ENCODE assay signal across 10 mouse cellular contexts in the genomic region with DNA sequence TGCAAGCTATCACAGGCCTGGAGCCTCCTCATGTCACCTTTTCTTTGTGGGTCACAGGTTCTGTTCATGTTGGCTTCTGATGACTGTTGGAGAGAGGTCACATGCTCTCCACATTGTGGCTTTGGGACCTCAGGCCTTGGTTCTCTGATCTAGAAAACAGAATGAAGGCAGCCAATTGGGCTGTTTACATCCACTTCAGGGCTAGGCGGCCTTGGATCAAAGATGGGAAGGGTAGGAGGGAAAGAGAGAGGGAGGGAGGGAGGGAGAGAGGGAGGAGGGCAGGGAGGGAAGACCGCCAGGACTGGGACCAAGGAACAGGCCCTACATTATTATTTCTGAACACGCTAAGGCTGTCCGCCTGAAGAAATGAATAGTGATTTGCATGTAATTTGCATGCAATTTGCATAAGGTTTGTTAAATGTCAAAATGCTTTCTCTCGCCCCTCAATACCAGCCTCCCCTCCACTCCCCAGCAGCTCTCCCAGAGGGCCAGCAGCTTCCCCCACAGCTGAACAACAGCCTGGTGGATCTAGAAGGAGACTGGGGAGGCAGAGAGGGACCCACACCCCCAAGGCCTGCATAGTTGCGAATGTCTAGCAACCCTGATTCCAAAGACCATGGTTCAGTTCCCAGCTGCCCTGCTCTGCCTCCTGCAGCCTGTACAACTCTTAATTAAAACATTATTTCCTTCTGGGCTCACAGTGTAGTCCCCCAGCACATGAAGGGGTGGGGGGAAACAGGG. TPM values are rescaled to one million over a fixed set of nuclear protein-coding genes. Genes with fewer than 3 reads are reported as not detected.
DNase-seq lines count a peak whose midpoint lies in the region; ATAC-seq and TF ChIP-seq lines count a peak whose summit lies in the region.
"Had no signal": no experiment of that assay in that cellular context is flagged by ENCODE, and none has a peak within 500 bp of the region (broad histone marks: within the 10 kb centered on the region; RNA-seq: fewer than 3 reads in every experiment).

No protein-coding gene starts in this region.

- no peaks in the 10 kb centered on the region for H3K9me3 ChIP-seq in liver, postnatal 0 days (ENCODE audit: low read length)
- H3K9me3 ChIP-seq in hindbrain, embryonic 10.5 days, result no peaks in the 10 kb centered on the region
- no peaks in the 10 kb centered on the region for H3K9me3 ChIP-seq in neural tube, embryonic 12.5 days

- TF ChIP-seq CTCF in liver, postnatal 0 days (IDR thresholded peaks at IDR 0.05; ENCODE audit: low read depth), result no peak

- H3K36me3 ChIP-seq in liver, postnatal 0 days (replicated peaks; ENCODE audit: insufficient read depth, low read length), result no peaks in the 10 kb centered on the region
- no peaks in the 10 kb centered on the region for H3K36me3 ChIP-seq in hindbrain, embryonic 10.5 days
- H3K36me3 ChIP-seq in neural tube, embryonic 12.5 days, result no peaks in the 10 kb centered on the region

- H3K27ac ChIP-seq in liver, postnatal 0 days (ENCODE audit: low read depth), result no peak overlapping the region
- peak overlapping the region; percentile 74; the same call in 1 of the 2 replicates for H3K27ac ChIP-seq in hindbrain, embryonic 10.5 days
- H3K27ac ChIP-seq in neural tube, embryonic 12.5 days, result peak overlapping the region; percentile 82

- DNase-seq in liver, result peak; percentile 2
- DNase-seq in liver, postnatal 0 days, result no peak
- peak; percentile 80 for DNase-seq in fat pad, adult 2 months (ENCODE audit: extremely low read depth, low read depth, low spot score)
- no peak for DNase-seq in hindbrain, embryonic 10.5 days (ENCODE audit: low spot score)
- DNase-seq: adrenal gland, adult 2 months had no signal

- TF ChIP-seq EP300 in liver, postnatal 0 days (IDR thresholded peaks at IDR 0.05; ENCODE audit: low read depth), result no peak

- 83% methylated on average over 6 of the region's 6 CpGs for WGBS in liver, postnatal 0 days (ENCODE audit: insufficient replicate concordance)
- WGBS in hindbrain, embryonic 10.5 days, result 57% methylated on average over 6 of the region's 6 CpGs
- 40% methylated on average over 6 of the region's 6 CpGs for WGBS in neural tube, embryonic 12.5 days

- H3K4me3 ChIP-seq in liver, postnatal 0 days (ENCODE audit: low read depth, low read length), result no peak overlapping the region
- H3K4me3 ChIP-seq in hindbrain, embryonic 10.5 days, result no peak overlapping the region
- no peak overlapping the region for H3K4me3 ChIP-seq in neural tube, embryonic 12.5 days

- no peaks in the 10 kb centered on the region for H3K27me3 ChIP-seq in liver, postnatal 0 days (ENCODE audit: insufficient read depth, low read length)
- no peaks in the 10 kb centered on the region for H3K27me3 ChIP-seq in hindbrain, embryonic 10.5 days (ENCODE audit: insufficient read depth, poor library complexity, severe bottlenecking)
- H3K27me3 ChIP-seq in neural tube, embryonic 12.5 days (replicated peaks), result no peaks in the 10 kb centered on the region

- no peak overlapping the region for H3K4me2 ChIP-seq in liver, postnatal 0 days (ENCODE audit: low read depth, low read length)
- H3K4me2 ChIP-seq in neural tube, embryonic 12.5 days (replicated peaks), result 0 out of 2 replicates have a peak overlapping the region, but pooled peaks have one; percentile 18

- no peak for ATAC-seq in liver, postnatal 0 days
- ATAC-seq in neural tube, embryonic 12.5 days (ENCODE audit: low FRiP score, low read depth), result peak; percentile 79
- no peak for ATAC-seq in megakaryocyte progenitor cell, adult 5-6 weeks (replicated peaks; ENCODE audit: poor library complexity)
- ATAC-seq in cerebellum, adult (ENCODE audit: insufficient number of reproducible peaks, low FRiP score, low TSS enrichment), result no peak

- H3K9ac ChIP-seq in liver, postnatal 0 days (replicated peaks), result no peak overlapping the region
- no peak overlapping the region for H3K9ac ChIP-seq in neural tube, embryonic 12.5 days

- H3K4me1 ChIP-seq in liver, postnatal 0 days (ENCODE audit: insufficient read depth), result no peaks in the 10 kb centered on the region
- H3K4me1 ChIP-seq in hindbrain, embryonic 10.5 days (replicated peaks), result peaks cover 49% of the 10 kb centered on the region
- H3K4me1 ChIP-seq in neural tube, embryonic 12.5 days, result peaks cover 41% of the 10 kb centered on the region

RNA-seq across cellular contexts. Expression of a gene that starts 2.2 kb away (rescaled TPM):
- 0.08 TPM in 2 replicates for polyA plus RNA-seq in liver, postnatal 0 days (2015; fragmentation: Nextera tagmentation; extraction: Ambion mirVana)
- polyA plus RNA-seq in hindbrain, embryonic 10.5 days (2016; fragmentation: Nextera tagmentation; extraction: Ambion mirVana), result 0.30 and 0.92 TPM in 2 replicates
- polyA plus RNA-seq in neural tube, embryonic 12.5 days (2016; fragmentation: Nextera tagmentation; extraction: Ambion mirVana), result 1.1 and 1.4 TPM in 2 replicates
- total RNA-seq in megakaryocyte progenitor cell, adult 5-6 weeks (2015), result 0.25 and 1.6 TPM in 2 replicates
- 0.10 TPM in 1 of 2 replicates, not detected in the other for total RNA-seq in megakaryocyte progenitor cell, adult 5-6 weeks (2017)

RNA-seq across cellular contexts. Expression of a gene that starts 32.4 kb away (rescaled TPM):
- 19.7 and 23.1 TPM in 2 replicates for polyA plus RNA-seq in liver, postnatal 0 days (2015; fragmentation: Nextera tagmentation; extraction: Ambion mirVana)
- polyA plus RNA-seq in hindbrain, embryonic 10.5 days (2016; fragmentation: Nextera tagmentation; extraction: Ambion mirVana), result 83.6 and 98.7 TPM in 2 replicates
- 87.1 and 90.5 TPM in 2 replicates for polyA plus RNA-seq in neural tube, embryonic 12.5 days (2016; fragmentation: Nextera tagmentation; extraction: Ambion mirVana)
- 56.2 and 63.8 TPM in 2 replicates for total RNA-seq in megakaryocyte progenitor cell, adult 5-6 weeks (2015)
- total RNA-seq in megakaryocyte progenitor cell, adult 5-6 weeks (2017), result 70.3 and 120 TPM in 2 replicates

RNA-seq across cellular contexts. Expression of a gene that starts 32.6 kb away (rescaled TPM):
- 27.0 and 28.4 TPM in 2 replicates for polyA plus RNA-seq in liver, postnatal 0 days (2015; fragmentation: Nextera tagmentation; extraction: Ambion mirVana)
- polyA plus RNA-seq in hindbrain, embryonic 10.5 days (2016; fragmentation: Nextera tagmentation; extraction: Ambion mirVana), result 119 and 146 TPM in 2 replicates
- polyA plus RNA-seq in neural tube, embryonic 12.5 days (2016; fragmentation: Nextera tagmentation; extraction: Ambion mirVana), result 140 and 162 TPM in 2 replicates
- 58.8 and 59.6 TPM in 2 replicates for total RNA-seq in megakaryocyte progenitor cell, adult 5-6 weeks (2015)
- total RNA-seq in megakaryocyte progenitor cell, adult 5-6 weeks (2017), result 79.6 and 88.1 TPM in 2 replicates

RNA-seq across cellular contexts. Expression of a gene that starts 39.8 kb away (rescaled TPM):
- not detected in 2 replicates for polyA plus RNA-seq in liver, postnatal 0 days (2015; fragmentation: Nextera tagmentation; extraction: Ambion mirVana)
- polyA plus RNA-seq in hindbrain, embryonic 10.5 days (2016; fragmentation: Nextera tagmentation; extraction: Ambion mirVana), result not detected in 2 replicates
- polyA plus RNA-seq in neural tube, embryonic 12.5 days (2016; fragmentation: Nextera tagmentation; extraction: Ambion mirVana), result not detected in 2 replicates
- total RNA-seq in megakaryocyte progenitor cell, adult 5-6 weeks (2015), result not detected in 2 replicates
- total RNA-seq in megakaryocyte progenitor cell, adult 5-6 weeks (2017), result not detected in 2 replicates
- total RNA-seq: adrenal gland, adult 2 months had no signal
- polyA plus RNA-seq: adrenal gland, adult 2 months; heart, postnatal 0 days; limb, embryonic 14.5 days had no signal

RNA-seq across cellular contexts. Expression of a gene that starts 57.6 kb away (rescaled TPM):
- polyA plus RNA-seq in liver, postnatal 0 days (2015; fragmentation: Nextera tagmentation; extraction: Ambion mirVana), result 259 and 260 TPM in 2 replicates
- 197 and 220 TPM in 2 replicates for polyA plus RNA-seq in hindbrain, embryonic 10.5 days (2016; fragmentation: Nextera tagmentation; extraction: Ambion mirVana)
- 192 and 202 TPM in 2 replicates for polyA plus RNA-seq in neural tube, embryonic 12.5 days (2016; fragmentation: Nextera tagmentation; extraction: Ambion mirVana)
- total RNA-seq in megakaryocyte progenitor cell, adult 5-6 weeks (2015), result 93.3 and 94.0 TPM in 2 replicates
- total RNA-seq in megakaryocyte progenitor cell, adult 5-6 weeks (2017), result 93.3 and 99.4 TPM in 2 replicates

Comparison
In these comparisons a context has a peak if more than half of its experiments do, and no peak if none do; other contexts are left out.
1. DNase-seq: peak in liver (single experiment) and fat pad, adult 2 months (single experiment); none in liver, postnatal 0 days (single experiment) and hindbrain, embryonic 10.5 days (single experiment).